Mouse (Mus musculus) embryonic facial prominence, embryonic 10.5 days (tissue): ENCODE data around the gene Brinp2. TPM values are rescaled to one million over a fixed set of nuclear protein-coding genes. Genes with fewer than 3 reads are reported as not detected.

Source experiments
- DNase-seq: peaks from one replicate; pipeline ENCODE4 v3.0.0-alpha.2; 2017; ENCODE audit warnings: low spot score
- H3K27ac ChIP-seq: fragments of 300-500 bp; sonication (generic); replicated peaks from 2 replicates; pipeline ENCODE4 v1.5.1; 2016; ENCODE audit warnings: mild to moderate bottlenecking
- H3K27me3 ChIP-seq: fragments of 300-500 bp; sonication (generic); replicated peaks from 2 replicates; pipeline ENCODE4 v1.6.1; 2016; ENCODE audit warnings: low read depth, mild to moderate bottlenecking; ENCODE audit not compliant: poor library complexity, severe bottlenecking
- H3K36me3 ChIP-seq: fragments of 300-500 bp; sonication (generic); replicated peaks from 2 replicates; pipeline ENCODE4 v1.6.1; 2016; ENCODE audit warnings: mild to moderate bottlenecking, moderate library complexity
- H3K4me1 ChIP-seq: fragments of 300-500 bp; sonication (generic); 2 replicates; pipeline ENCODE4 v1.6.1; 2016
- H3K4me3 ChIP-seq: fragments of 300-500 bp; sonication (generic); 2 replicates; pipeline ENCODE4 v1.5.1; 2016; ENCODE audit warnings: mild to moderate bottlenecking, moderate library complexity
- H3K9me3 ChIP-seq: fragments of 300-500 bp; sonication (generic); 2 replicates; pipeline ENCODE4 v1.6.1; 2016; ENCODE audit warnings: mild to moderate bottlenecking
- WGBS: fragments of 180-500 bp; shearing (Covaris S2); methylation state at CpG from one replicate; pipeline ENCODE4 v1.1.7; 2016; 5-methylcytosine and 5-hydroxymethylcytosine counted together
- polyA plus RNA-seq: library from polyadenylated mRNA; unstranded; fragments of >200 nt; fragmentation: Nextera tagmentation; extraction: Ambion mirVana; gene quantifications from 2 replicates; pipeline ENCODE4 v1.2.1, GENCODE M21; 2016

The Brinp2 gene
- polyA plus RNA-seq, 1 experiment from 2014 or later = 1.1 TPM

DNA sequence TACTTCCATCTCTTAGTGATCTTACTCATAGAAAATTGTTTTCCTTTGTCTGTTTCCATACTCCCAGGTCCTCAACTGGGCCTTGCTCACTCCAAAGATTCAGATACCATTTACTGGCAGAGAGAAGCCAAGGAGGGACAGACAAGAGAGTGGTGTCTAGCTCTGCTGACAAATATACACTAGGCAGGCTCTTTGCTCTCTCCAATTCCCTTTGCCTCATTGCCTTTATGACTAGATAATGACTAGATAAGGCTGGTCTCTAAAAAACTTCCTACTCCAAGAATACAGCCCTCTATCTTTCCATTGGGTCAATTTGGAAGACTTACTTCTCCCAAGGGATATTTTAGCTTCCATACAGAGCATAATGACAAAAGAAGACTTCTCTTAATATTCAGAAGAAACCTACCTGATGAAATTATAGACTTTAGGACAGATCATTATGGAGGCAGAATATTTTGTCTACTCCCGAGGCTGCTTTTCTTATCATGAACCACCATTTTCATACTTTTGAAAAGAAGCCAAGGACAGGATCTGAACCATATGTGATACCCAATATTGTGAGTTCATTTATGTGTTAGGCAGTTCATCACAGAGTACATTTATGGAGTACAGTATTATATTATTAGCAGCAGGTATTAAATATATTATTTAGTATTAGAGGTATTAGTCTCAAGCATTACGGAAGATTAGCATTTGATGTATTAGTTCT is 114.1 kb downstream of the Brinp2 start:
- no peaks in the 10 kb centered on the region for H3K9me3 ChIP-seq
- no peak overlapping the region for H3K4me3 ChIP-seq
- no peak overlapping the region for H3K27ac ChIP-seq
- WGBS = 93% methylated on average over 2 of the region's 2 CpGs
- no peaks in the 10 kb centered on the region for H3K36me3 ChIP-seq
- no peaks in the 10 kb centered on the region for H3K27me3 ChIP-seq
- no peak for DNase-seq
- H3K4me1 ChIP-seq = no peaks in the 10 kb centered on the region

DNA sequence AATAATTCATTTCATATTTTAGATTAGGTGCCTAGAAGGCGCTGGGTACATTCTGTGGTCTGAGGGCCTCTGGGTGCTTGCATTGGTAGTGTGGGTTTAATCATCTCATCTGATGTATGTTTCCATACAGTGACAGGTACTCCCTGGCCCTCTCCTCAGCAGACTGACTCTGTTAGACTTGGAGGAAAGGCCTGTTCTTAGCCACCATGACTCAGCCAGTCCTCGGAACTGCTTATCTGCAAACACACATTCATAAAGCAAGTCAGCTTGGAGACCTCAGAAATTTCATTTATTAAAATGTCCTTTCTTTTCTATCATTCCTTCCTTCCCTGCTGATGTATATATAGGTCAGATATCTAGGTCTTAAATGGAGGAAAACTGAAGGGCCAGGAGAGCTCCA is 116.3 kb downstream of the Brinp2 start:
- DNase-seq = no peak
- no peak overlapping the region for H3K4me3 ChIP-seq
- 95% methylated on average over 2 of the region's 2 CpGs for WGBS
- H3K4me1 ChIP-seq = no peaks in the 10 kb centered on the region
- H3K36me3 ChIP-seq = no peaks in the 10 kb centered on the region
- no peaks in the 10 kb centered on the region for H3K27me3 ChIP-seq
- H3K9me3 ChIP-seq = no peaks in the 10 kb centered on the region
- H3K27ac ChIP-seq = no peak overlapping the region

DNA sequence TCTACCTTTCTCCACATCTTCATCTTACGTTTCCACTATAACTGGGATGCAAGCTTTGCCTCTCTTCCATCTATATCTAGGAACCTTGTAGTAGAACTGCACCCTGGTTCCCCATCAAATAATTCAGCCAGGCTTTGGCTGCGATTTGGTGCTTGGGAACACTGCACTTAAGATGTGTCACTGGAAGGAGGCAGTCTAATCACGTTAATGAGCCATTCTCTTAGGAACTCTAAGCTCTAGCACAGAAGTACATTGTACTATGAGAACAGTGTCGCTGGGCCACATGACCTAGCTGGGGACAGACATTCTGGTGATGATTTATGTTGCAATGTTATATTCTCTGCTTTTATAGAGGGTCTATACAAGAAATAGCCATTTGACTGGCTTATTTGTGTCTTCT is 117.4 kb downstream of the Brinp2 start:
- WGBS = 56% methylated on average over 4 of the region's 4 CpGs
- no peak for DNase-seq
- Histone ChIP-seq H3K9me3 (no peaks in the 10 kb centered on the region), H3K4me1 (no peaks in the 10 kb centered on the region), H3K27ac (no peak overlapping the region), H3K27me3 (no peaks in the 10 kb centered on the region), H3K36me3 (no peaks in the 10 kb centered on the region), H3K4me3 (no peak overlapping the region)

DNA sequence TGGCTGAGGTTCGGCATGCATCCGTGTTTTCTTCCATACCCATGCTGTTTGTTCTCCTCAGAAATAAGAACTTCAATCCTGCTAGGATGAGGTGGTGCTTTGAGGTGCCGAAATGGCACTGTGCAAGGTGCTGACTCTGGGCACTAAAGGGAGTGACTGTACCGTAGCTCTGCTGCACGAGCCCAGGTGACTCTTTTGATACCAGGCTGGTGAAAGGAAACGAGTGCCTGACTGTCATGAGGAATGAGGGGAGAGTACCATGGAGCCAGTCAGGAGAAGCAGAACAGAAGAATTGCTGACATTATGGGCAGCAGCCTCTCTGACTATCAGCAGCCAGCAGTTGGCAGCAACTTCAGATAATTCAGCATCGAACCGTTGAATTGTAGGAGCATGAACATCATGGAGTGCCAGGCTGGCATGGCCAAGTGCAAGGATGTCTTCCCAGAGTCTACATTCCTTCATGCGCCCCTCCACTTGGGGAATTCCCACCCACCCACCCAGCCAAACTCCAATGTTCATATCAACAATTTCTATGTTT is 127.4 kb downstream of the Brinp2 start:
- Histone ChIP-seq H3K4me1 (peaks cover 10% of the 10 kb centered on the region), H3K27me3 (no peaks in the 10 kb centered on the region), H3K9me3 (no peaks in the 10 kb centered on the region), H3K27ac (no peak overlapping the region), H3K36me3 (no peaks in the 10 kb centered on the region), H3K4me3 (no peak overlapping the region)
- 92% methylated on average over 9 of the region's 9 CpGs for WGBS
- no peak for DNase-seq

DNA sequence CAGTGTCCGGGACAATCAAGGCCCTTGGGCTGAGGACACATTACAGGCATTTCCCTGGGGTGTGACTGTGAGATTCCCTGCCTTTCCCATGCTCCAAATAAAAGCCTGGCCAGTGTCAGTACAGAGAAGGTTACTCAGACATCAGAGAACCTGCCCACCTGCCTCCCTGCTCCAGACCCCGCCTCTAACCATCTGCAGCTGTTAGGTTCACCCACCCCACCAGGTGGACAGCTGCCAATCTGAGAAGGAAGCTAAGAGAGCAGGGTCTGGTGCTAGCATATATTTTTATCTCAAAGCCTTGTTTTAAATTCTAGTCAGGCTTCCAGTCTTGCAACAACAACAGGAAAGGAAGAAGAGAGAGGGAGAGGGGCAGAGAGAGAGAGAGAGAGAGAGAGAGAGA is 128.9 kb downstream of the Brinp2 start:
- Histone ChIP-seq H3K4me1 (peaks cover 10% of the 10 kb centered on the region), H3K9me3 (no peaks in the 10 kb centered on the region), H3K36me3 (no peaks in the 10 kb centered on the region), H3K4me3 (no peak overlapping the region), H3K27ac (no peak overlapping the region), H3K27me3 (no peaks in the 10 kb centered on the region)
- WGBS = 82% methylated on average over 2 of the region's 2 CpGs
- no peak for DNase-seq

DNA sequence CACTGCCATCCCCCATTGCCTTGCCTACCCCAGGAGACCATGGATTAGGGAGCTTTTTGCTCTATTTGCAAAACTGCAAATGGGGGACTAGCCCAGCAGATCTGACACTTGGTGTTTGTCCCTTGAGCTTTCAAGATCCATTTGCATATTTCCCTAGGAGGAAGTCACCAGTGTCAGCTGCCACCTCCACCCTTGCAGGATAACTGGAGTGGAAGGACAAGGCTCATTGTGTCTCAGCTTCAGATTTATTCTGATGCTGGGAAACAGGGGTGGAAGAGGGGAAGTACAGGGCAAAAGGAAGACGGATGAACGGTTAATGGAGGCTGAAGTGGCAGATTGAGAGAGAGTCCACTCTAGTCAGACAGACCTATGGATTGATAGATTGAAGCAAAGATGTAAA is 129.4 kb downstream of the Brinp2 start:
- Histone ChIP-seq H3K27ac (no peak overlapping the region), H3K27me3 (no peaks in the 10 kb centered on the region), H3K4me3 (no peak overlapping the region), H3K4me1 (peaks cover 10% of the 10 kb centered on the region), H3K36me3 (no peaks in the 10 kb centered on the region), H3K9me3 (no peaks in the 10 kb centered on the region)
- no peak for DNase-seq
- WGBS = 64% methylated on average over 2 of the region's 2 CpGs

DNA sequence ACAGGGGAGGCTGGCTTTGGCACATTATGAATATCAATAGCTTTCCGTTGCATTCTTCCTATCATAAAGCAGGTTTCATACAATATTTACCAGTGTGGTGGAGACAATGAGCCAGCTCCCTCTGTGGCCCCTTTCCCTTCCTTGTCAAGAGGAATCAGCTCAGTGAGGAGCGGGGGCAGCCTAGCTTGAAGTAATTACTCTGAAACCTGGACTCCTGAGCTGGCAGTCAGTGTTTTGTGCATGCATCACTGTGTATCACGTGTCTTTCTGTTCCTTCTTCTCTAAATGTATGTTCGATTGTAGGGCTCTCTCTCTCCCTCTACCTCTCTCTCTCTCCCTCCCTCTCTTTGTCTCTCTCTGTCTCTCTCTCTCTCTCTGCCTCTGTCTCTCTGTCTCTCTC is 135.1 kb downstream of the Brinp2 start:
- Histone ChIP-seq H3K27me3 (no peaks in the 10 kb centered on the region), H3K4me3 (no peak overlapping the region), H3K4me1 (peaks cover 14% of the 10 kb centered on the region), H3K27ac (no peak overlapping the region; the same call in 1 of the 2 replicates), H3K36me3 (no peaks in the 10 kb centered on the region), H3K9me3 (no peaks in the 10 kb centered on the region)
- 49% methylated on average over 4 of the region's 4 CpGs for WGBS
- peak; percentile 20 for DNase-seq

DNA sequence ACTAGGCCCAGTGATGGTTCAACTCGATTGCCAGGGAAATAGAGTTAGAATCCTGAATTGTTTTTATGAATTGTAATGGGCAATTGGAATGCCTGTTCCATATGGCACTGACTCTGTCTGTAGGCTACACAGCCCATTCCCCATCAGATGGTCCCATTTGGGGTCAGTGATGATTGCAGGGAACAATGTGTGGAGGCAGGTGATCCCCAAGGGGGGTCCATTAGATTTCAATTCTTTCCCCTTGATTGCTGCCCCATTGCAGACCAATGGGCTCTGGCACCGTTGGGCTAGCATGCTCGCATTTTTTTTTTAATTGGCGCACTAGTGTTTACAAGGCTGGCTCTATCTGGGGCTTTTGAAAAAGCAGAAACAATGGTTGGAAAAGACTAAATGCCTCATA is 136.0 kb downstream of the Brinp2 start:
- Histone ChIP-seq H3K27ac (no peak overlapping the region), H3K4me3 (no peak overlapping the region), H3K9me3 (no peaks in the 10 kb centered on the region), H3K27me3 (no peaks in the 10 kb centered on the region), H3K4me1 (peaks cover 14% of the 10 kb centered on the region), H3K36me3 (no peaks in the 10 kb centered on the region)
- no peak for DNase-seq
- WGBS = 80% methylated on average over 4 of the region's 4 CpGs

DNA sequence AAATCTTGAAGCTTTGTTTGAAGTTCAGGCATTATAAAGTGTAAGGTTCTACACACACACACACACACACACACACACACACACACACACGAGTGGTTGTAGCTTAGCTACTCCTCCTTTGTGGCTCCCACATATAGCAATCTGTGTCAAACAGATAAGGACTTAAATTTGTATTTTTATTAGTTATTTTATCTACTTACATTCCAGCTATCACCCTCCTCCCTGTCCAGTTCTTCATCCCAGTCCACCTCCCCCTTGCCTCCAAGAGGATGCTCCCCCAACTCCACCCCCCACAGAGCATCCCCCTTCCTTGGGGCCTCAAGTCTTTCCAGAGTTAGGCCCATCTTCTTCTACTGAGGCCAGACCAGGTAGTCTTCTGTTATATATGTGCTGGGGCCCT is 137.4 kb downstream of the Brinp2 start:
- no peaks in the 10 kb centered on the region for H3K27me3 ChIP-seq
- 91% methylated on average over 1 of the region's 1 CpGs for WGBS
- H3K27ac ChIP-seq = no peak overlapping the region
- H3K9me3 ChIP-seq = no peaks in the 10 kb centered on the region
- H3K4me3 ChIP-seq = no peak overlapping the region
- peaks cover 14% of the 10 kb centered on the region for H3K4me1 ChIP-seq
- H3K36me3 ChIP-seq = no peaks in the 10 kb centered on the region
- no peak for DNase-seq

DNA sequence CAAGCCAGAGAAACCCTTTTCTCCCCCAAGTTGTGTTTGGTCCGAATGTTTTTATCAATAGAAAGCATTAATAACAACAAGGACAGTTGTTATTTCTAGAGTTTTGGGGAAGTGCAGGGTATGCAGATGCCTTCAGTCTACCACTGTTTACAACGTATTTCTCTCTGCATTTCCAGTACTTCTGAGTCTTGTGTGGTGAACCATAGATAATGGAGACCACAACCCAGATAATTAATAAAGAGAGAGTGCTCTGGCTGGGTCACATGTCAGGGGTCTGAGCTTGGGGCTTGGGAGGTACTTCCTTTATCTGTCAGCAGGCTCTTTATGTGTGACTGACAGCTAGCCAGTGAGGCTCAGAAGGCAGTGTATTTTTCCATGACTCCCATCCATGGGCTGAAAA is 137.8 kb downstream of the Brinp2 start:
- 61% methylated on average over 2 of the region's 2 CpGs for WGBS
- no peaks in the 10 kb centered on the region for H3K27me3 ChIP-seq
- H3K4me3 ChIP-seq = no peak overlapping the region
- H3K27ac ChIP-seq = no peak overlapping the region
- DNase-seq = no peak
- no peaks in the 10 kb centered on the region for H3K9me3 ChIP-seq
- peaks cover 14% of the 10 kb centered on the region for H3K4me1 ChIP-seq
- H3K36me3 ChIP-seq = no peaks in the 10 kb centered on the region

DNA sequence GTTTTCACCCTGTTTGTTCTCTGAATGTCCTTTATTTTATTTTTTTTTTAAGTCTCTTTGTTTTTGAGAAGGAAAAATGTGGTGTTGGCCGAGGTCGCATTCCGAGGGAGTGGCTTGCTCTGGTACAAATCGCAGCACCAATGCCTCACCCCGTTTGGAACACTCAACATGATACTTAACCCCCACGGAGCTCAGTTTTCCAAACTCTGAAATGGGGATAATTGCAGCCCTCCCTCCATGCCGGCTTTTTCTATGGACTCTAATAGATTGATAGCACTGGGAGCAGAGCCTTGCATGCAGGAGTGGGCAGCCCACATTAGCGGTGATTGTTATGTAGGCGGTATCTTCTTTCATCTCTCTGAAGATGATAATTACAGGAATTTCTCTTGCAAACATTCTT is 140.5 kb downstream of the Brinp2 start:
- DNase-seq = no peak
- Histone ChIP-seq H3K4me1 (peaks cover 3% of the 10 kb centered on the region), H3K9me3 (no peaks in the 10 kb centered on the region), H3K27ac (no peak overlapping the region), H3K4me3 (no peak overlapping the region), H3K36me3 (no peaks in the 10 kb centered on the region), H3K27me3 (no peaks in the 10 kb centered on the region)
- WGBS = 72% methylated on average over 9 of the region's 9 CpGs

DNA sequence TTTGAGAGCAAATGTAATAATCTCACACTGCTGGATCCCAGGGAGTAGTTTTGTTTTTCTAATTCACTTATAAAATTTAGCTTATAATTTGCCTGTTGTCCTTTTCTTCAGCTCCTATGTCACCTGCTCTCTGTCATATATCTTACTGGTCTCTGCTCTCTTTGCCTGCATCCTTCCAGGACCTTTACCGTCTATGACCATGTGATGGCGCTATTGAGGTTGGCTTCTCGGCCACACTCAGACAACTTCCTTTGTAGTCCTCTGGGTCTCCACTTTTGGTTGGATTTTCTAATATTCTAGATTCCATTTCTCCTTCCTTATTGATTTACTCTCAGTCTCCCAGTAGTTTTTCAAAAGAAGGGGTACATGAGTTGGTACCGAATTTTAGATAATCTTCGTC is 141.4 kb downstream of the Brinp2 start:
- Histone ChIP-seq H3K4me3 (no peak overlapping the region), H3K9me3 (no peaks in the 10 kb centered on the region), H3K27me3 (no peaks in the 10 kb centered on the region), H3K27ac (no peak overlapping the region), H3K4me1 (no peaks in the 10 kb centered on the region), H3K36me3 (no peaks in the 10 kb centered on the region)
- WGBS = 49% methylated on average over 5 of the region's 5 CpGs
- DNase-seq = no peak

DNA sequence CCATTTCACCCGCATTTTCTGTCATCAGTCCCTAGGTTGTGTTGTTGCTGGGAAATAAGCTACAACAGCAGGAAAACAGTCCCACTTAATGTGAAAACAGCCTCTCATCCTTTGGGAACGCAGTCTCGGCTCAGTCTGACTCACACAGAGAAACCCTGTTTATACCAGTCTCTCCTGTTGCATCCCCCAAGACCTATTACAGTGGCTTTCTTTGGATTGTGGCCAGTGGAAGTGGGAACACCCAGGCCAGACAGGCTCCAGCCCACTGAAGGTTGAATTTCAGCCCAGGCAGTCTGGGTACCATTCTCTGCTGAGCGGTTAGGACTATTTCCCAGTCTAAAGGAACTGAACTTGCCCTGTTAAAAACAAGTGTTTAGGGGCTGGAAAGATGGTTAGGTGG is 142.4 kb downstream of the Brinp2 start:
- no peak overlapping the region for H3K4me3 ChIP-seq
- no peak overlapping the region for H3K27ac ChIP-seq
- no peaks in the 10 kb centered on the region for H3K27me3 ChIP-seq
- H3K4me1 ChIP-seq = no peaks in the 10 kb centered on the region
- WGBS = 87% methylated on average over 4 of the region's 4 CpGs
- no peak for DNase-seq
- no peaks in the 10 kb centered on the region for H3K36me3 ChIP-seq
- H3K9me3 ChIP-seq = no peaks in the 10 kb centered on the region
